In the genomic region with DNA sequence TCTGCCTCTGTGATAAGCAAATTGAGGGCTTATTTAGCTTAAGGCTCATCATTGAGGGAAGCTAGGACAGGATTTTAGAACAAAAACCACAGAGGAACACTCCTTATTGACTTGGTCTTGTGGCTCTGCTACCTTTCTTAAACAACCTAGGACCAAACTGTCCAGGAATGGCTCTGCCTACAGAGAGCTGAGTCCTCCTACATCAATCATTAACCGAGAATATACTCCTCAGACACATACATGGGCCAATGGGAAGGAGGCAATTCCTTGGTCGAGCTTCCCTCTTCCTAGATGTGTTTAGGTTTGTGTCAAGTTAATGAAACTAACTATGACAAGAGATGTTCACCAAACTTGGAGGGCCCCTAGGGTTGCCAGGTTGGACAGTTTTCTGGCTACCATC, we compare ENCODE assay signal across 26 mouse cellular contexts.
"Had no signal": no experiment of that assay in that cellular context is flagged by ENCODE, and none has a peak within 500 bp of the region (broad histone marks: within the 10 kb centered on the region; RNA-seq: fewer than 3 reads in every experiment).

No protein-coding gene starts in this region.

- H3K36me3 ChIP-seq: heart, embryonic 10.5 days; heart, embryonic 12.5 days; hindbrain, embryonic 10.5 days; hindbrain, embryonic 12.5 days; kidney, embryonic 15.5 days; limb, embryonic 13.5 days; limb, embryonic 15.5 days; liver, embryonic 12.5 days had no signal

- DNase-seq: gastrocnemius, adult 2 months; gastrocnemius, postnatal 10 days; gastrocnemius, postnatal 25 days; heart, adult 18-20 months; heart, postnatal 10 days; heart, postnatal 4 days; kidney, adult 11 months; kidney, adult 2 months; kidney, adult 9 months; kidney, postnatal 14 days; kidney, postnatal 36 days; layer of hippocampus, adult 9-11 months; layer of hippocampus, postnatal 36 days; left cerebral cortex, postnatal 4 days had no signal

- H3K4me2 ChIP-seq: heart, embryonic 12.5 days; hindbrain, embryonic 12.5 days; hindbrain, embryonic 14.5 days; kidney, embryonic 15.5 days; limb, embryonic 13.5 days; limb, embryonic 15.5 days; liver, embryonic 12.5 days had no signal

- H3K4me1 ChIP-seq: liver, embryonic 12.5 days had no signal

- H3K4me3 ChIP-seq: gastrocnemius, adult 2 months; heart, embryonic 10.5 days; heart, embryonic 12.5 days; hindbrain, embryonic 10.5 days; hindbrain, embryonic 12.5 days; kidney, embryonic 15.5 days; limb, embryonic 13.5 days; limb, embryonic 15.5 days; liver, embryonic 12.5 days had no signal

- H3K9me3 ChIP-seq: heart, embryonic 10.5 days; heart, embryonic 12.5 days; hindbrain, embryonic 10.5 days; hindbrain, embryonic 12.5 days; kidney, embryonic 15.5 days; limb, embryonic 13.5 days; limb, embryonic 15.5 days; liver, embryonic 12.5 days had no signal

- H3K27ac ChIP-seq: gastrocnemius, adult 2 months; heart, embryonic 10.5 days; hindbrain, embryonic 12.5 days; hindbrain, embryonic 14.5 days; kidney, embryonic 15.5 days; kidney, postnatal 0 days; limb, embryonic 15.5 days; liver, embryonic 12.5 days had no signal

- H3K27me3 ChIP-seq: hindbrain, embryonic 12.5 days; kidney, embryonic 15.5 days; limb, embryonic 13.5 days; limb, embryonic 15.5 days; liver, embryonic 12.5 days had no signal

- ATAC-seq: hindbrain, embryonic 16.5 days; inflammation-experienced regulatory T-cells, adult 6 months; liver, embryonic 12.5 days had no signal

- H3K9ac ChIP-seq: heart, embryonic 12.5 days; hindbrain, embryonic 12.5 days; hindbrain, embryonic 14.5 days; kidney, embryonic 15.5 days; limb, embryonic 15.5 days; liver, embryonic 12.5 days had no signal
